Mouse (Mus musculus): ENCODE results near the gene Rarres2. TPM values are rescaled to one million over a fixed set of nuclear protein-coding genes. Genes with fewer than 3 reads are reported as not detected.
A peak's percentile ranks its signal among the peaks of the same experiment; 100 is the strongest.

The Rarres2 gene
- polyA plus RNA-seq, 1 experiment from 2014 or later: 154 TPM

- Histone ChIP-seq H3K27ac (ENCODE audit: low read depth, low read length) (no peak overlapping the region), H3K36me3 (ENCODE audit: control insufficient read depth, insufficient read depth) (no peaks in the 10 kb centered on the region), H3K4me3 (ENCODE audit: low read depth, low read length) (no peak overlapping the region), H3K4me1 (replicated peaks; ENCODE audit: control insufficient read depth, insufficient read depth, low read length) (0 out of 2 replicates have a peak, but pooled peaks cover 7% of the 10 kb centered on the region), H3K4me2 (replicated peaks; ENCODE audit: low read depth) (no peak overlapping the region), H3K9me3 (ENCODE audit: control insufficient read depth) (no peaks in the 10 kb centered on the region), H3K27me3 (replicated peaks; ENCODE audit: control insufficient read depth, insufficient read depth, low read length) (no peaks in the 10 kb centered on the region), H3K9ac (ENCODE audit: low read depth, low read length) (no peak overlapping the region)
- no peak for TF ChIP-seq CTCF (IDR thresholded peaks at IDR 0.05; ENCODE audit: low read depth)
- WGBS: 69% methylated on average over 3 of the region's 3 CpGs
- ATAC-seq: no peak
Measured at GRCm38 (mm10) chr6:48573981-48574380, 1.4 kb upstream of the Rarres2 start.

- ATAC-seq: no peak
- 54% methylated on average over 10 of the region's 10 CpGs for WGBS
- H3K4me2 ChIP-seq (replicated peaks; ENCODE audit: low read depth): no peak overlapping the region
- H3K36me3 ChIP-seq (ENCODE audit: control insufficient read depth, insufficient read depth): no peaks in the 10 kb centered on the region; the same call in 1 of the 2 replicates
- no peaks in the 10 kb centered on the region for H3K9me3 ChIP-seq (ENCODE audit: control insufficient read depth)
- H3K4me3 ChIP-seq (ENCODE audit: low read depth, low read length): no peak overlapping the region
- peak overlapping the region; percentile 15; the same call in 1 of the 2 replicates for H3K27ac ChIP-seq (ENCODE audit: low read depth, low read length)
- no peak overlapping the region for H3K9ac ChIP-seq (ENCODE audit: low read depth, low read length)
- no peaks in the 10 kb centered on the region for H3K27me3 ChIP-seq (replicated peaks; ENCODE audit: control insufficient read depth, insufficient read depth, low read length)
- no peak for TF ChIP-seq CTCF (IDR thresholded peaks at IDR 0.05; ENCODE audit: low read depth)
- H3K4me1 ChIP-seq (replicated peaks; ENCODE audit: control insufficient read depth, insufficient read depth, low read length): 0 out of 2 replicates have a peak, but pooled peaks cover 7% of the 10 kb centered on the region
Measured at GRCm38 (mm10) chr6:48573280-48573679, 691 bp upstream of the Rarres2 start.

GRCm38 (mm10) chr6:48572014-48572413 is 575 bp downstream of the Rarres2 start:
- 77% methylated on average over 5 of the region's 5 CpGs for WGBS

GRCm38 (mm10) chr6:48569065-48569807 is 3.4 kb downstream of the Rarres2 start:
- Histone ChIP-seq H3K9ac (ENCODE audit: low read depth, low read length) (no peak overlapping the region), H3K27ac (ENCODE audit: low read depth, low read length) (no peak overlapping the region; the same call in 1 of the 2 replicates), H3K4me2 (replicated peaks; ENCODE audit: low read depth) (no peak overlapping the region)

More at GRCm38 (mm10) chr6:48572014-48572413, 575 bp downstream of the Rarres2 start:
- ATAC-seq: no peak
- Histone ChIP-seq H3K36me3 (ENCODE audit: control insufficient read depth, insufficient read depth) (no peaks in the 10 kb centered on the region; the same call in 1 of the 2 replicates), H3K27ac (ENCODE audit: low read depth, low read length) (peak overlapping the region; percentile 28; the same call in 1 of the 2 replicates), H3K4me1 (replicated peaks; ENCODE audit: control insufficient read depth, insufficient read depth, low read length) (0 out of 2 replicates have a peak, but pooled peaks cover 7% of the 10 kb centered on the region), H3K27me3 (replicated peaks; ENCODE audit: control insufficient read depth, insufficient read depth, low read length) (no peaks in the 10 kb centered on the region), H3K4me2 (replicated peaks; ENCODE audit: low read depth) (peak overlapping the region; percentile 47), H3K9me3 (ENCODE audit: control insufficient read depth) (no peaks in the 10 kb centered on the region), H3K9ac (ENCODE audit: low read depth, low read length) (0 out of 2 replicates have a peak overlapping the region, but pooled peaks have one; percentile 26), H3K4me3 (ENCODE audit: low read depth, low read length) (peak overlapping the region; percentile 18)
- TF ChIP-seq CTCF (IDR thresholded peaks at IDR 0.05; ENCODE audit: low read depth): no peak

GRCm38 (mm10) chr6:48568036-48568984 is 4.3 kb downstream of the Rarres2 start:
- Histone ChIP-seq H3K27me3 (replicated peaks; ENCODE audit: control insufficient read depth, insufficient read depth, low read length) (no peaks in the 10 kb centered on the region), H3K27ac (ENCODE audit: low read depth, low read length) (peak overlapping the region; percentile 57), H3K9me3 (ENCODE audit: control insufficient read depth) (no peaks in the 10 kb centered on the region), H3K4me2 (replicated peaks; ENCODE audit: low read depth) (0 out of 2 replicates have a peak overlapping the region, but pooled peaks have one; percentile 6), H3K36me3 (ENCODE audit: control insufficient read depth, insufficient read depth) (peaks cover 5% of the 10 kb centered on the region; the same call in 1 of the 2 replicates), H3K9ac (ENCODE audit: low read depth, low read length) (no peak overlapping the region), H3K4me3 (ENCODE audit: low read depth, low read length) (no peak overlapping the region), H3K4me1 (replicated peaks; ENCODE audit: control insufficient read depth, insufficient read depth, low read length) (0 out of 2 replicates have a peak, but pooled peaks cover 6% of the 10 kb centered on the region)
- ATAC-seq: no peak
- no peak for TF ChIP-seq CTCF (IDR thresholded peaks at IDR 0.05; ENCODE audit: low read depth)
- 56% methylated on average over 21 of the region's 21 CpGs for WGBS

More at GRCm38 (mm10) chr6:48569065-48569807, 3.4 kb downstream of the Rarres2 start:
- 54% methylated on average over 8 of the region's 8 CpGs for WGBS
- no peak for TF ChIP-seq CTCF (IDR thresholded peaks at IDR 0.05; ENCODE audit: low read depth)
- no peak overlapping the region for H3K4me3 ChIP-seq (ENCODE audit: low read depth, low read length)
- H3K27me3 ChIP-seq (replicated peaks; ENCODE audit: control insufficient read depth, insufficient read depth, low read length): no peaks in the 10 kb centered on the region
- H3K36me3 ChIP-seq (ENCODE audit: control insufficient read depth, insufficient read depth): peaks cover 4% of the 10 kb centered on the region; the same call in 1 of the 2 replicates
- H3K4me1 ChIP-seq (replicated peaks; ENCODE audit: control insufficient read depth, insufficient read depth, low read length): 0 out of 2 replicates have a peak, but pooled peaks cover 7% of the 10 kb centered on the region
- no peak for ATAC-seq
- H3K9me3 ChIP-seq (ENCODE audit: control insufficient read depth): no peaks in the 10 kb centered on the region

Data from intestine, postnatal 0 days (tissue).